Mouse (Mus musculus) kidney, adult 2 months (tissue): ENCODE measurements around the gene Celsr1.

Experiments used
- CTCF ChIP-seq: fragments of 200-500 bp; conservative IDR thresholded peaks from 2 replicates; pipeline ENCODE4 v1.5.1; 2011; ENCODE audit warnings: low read depth, mild to moderate bottlenecking, control low read depth, low read length, moderate library complexity, mixed read lengths; ENCODE audit not compliant: insufficient read depth, insufficient read length
- POLR2A ChIP-seq: fragments of 200-500 bp; IDR thresholded peaks from one replicate; pipeline ENCODE4 v1.6.1; 2011; ENCODE audit warnings: low read depth, low read length, control low read depth

GRCm38 (mm10) chr15:85892498-85893118 lies 141.0 kb downstream of the Celsr1 start:
- TF ChIP-seq CTCF (no peak), POLR2A (no peak)
